Mouse (Mus musculus): ENCODE data around the gene Zfp523. TPM values are rescaled to one million over a fixed set of nuclear protein-coding genes. Genes with fewer than 3 reads are reported as not detected.
A peak's percentile ranks its signal among the peaks of the same experiment; 100 is the strongest.

Gene Zfp523
- polyA plus RNA-seq, 1 experiment from 2014 or later = 41.8 TPM

DNA sequence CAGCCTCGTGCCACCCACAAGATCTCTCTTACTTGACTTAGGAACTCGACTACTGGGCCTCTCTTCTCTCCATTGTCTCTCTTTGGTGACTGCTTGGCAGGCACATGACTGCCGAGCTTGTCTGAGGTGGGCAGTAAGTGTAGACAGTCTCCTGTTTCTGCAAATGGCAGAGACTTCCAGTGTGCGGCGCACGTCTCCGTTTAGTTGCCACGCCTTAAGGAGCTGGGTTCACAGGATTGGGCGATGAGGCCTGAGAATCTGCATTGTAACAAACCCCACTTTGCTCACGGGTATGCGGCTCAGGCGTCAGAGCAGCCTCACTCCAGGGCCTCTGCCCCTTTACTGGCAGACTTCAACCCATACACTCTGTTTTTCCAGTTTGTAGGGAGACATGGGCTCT, 26.5 kb upstream of the Zfp523 start:
- H3K4me2 ChIP-seq (ENCODE audit: low read length) = no peak overlapping the region
- peaks cover 16% of the 10 kb centered on the region for H3K36me3 ChIP-seq (ENCODE audit: control insufficient read depth, insufficient read depth, low read length)
- ATAC-seq (ENCODE audit: low FRiP score, low TSS enrichment) = no peak
- 62% methylated on average over 12 of the region's 12 CpGs for WGBS
- peaks cover 23% of the 10 kb centered on the region for H3K4me1 ChIP-seq (ENCODE audit: control insufficient read depth, insufficient read depth, low read length)
- H3K9ac ChIP-seq (replicated peaks; ENCODE audit: low read length) = no peak overlapping the region
- H3K27ac ChIP-seq (replicated peaks; ENCODE audit: low read depth, low read length) = no peak overlapping the region
- H3K9me3 ChIP-seq (ENCODE audit: control insufficient read depth, low read length) = no peaks in the 10 kb centered on the region
- H3K4me3 ChIP-seq (replicated peaks; ENCODE audit: low read depth, low read length) = no peak overlapping the region
- H3K27me3 ChIP-seq (ENCODE audit: control insufficient read depth, insufficient read depth, low read length) = no peaks in the 10 kb centered on the region
- no peak for DNase-seq

DNA sequence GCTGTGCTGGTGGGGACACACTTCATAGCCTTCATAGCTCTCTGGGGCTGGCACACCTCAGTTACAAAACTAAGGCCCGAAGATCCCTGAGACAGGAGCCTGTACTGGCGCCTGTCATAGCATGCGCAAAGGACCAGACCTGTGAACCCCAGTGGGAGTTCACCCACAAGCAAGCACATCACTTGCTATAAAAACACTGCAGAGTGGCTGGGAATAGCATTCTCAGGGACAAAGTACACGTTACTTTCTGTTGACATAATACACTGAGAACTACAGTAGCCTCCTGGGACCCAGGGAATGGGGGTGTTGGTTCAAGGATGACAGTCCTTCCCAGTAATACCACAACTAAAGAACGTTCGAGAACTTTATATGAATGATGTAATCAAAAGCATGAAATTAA, 23.8 kb upstream of the Zfp523 start:
- ATAC-seq (ENCODE audit: low FRiP score, low TSS enrichment) (no peak), DNase-seq (no peak)
- Histone ChIP-seq H3K4me2 (ENCODE audit: low read length) (no peak overlapping the region), H3K9ac (replicated peaks; ENCODE audit: low read length) (no peak overlapping the region), H3K4me1 (ENCODE audit: control insufficient read depth, insufficient read depth, low read length) (peaks cover 5% of the 10 kb centered on the region; the same call in 1 of the 2 replicates), H3K9me3 (ENCODE audit: control insufficient read depth, low read length) (no peaks in the 10 kb centered on the region), H3K4me3 (replicated peaks; ENCODE audit: low read depth, low read length) (no peak overlapping the region), H3K27ac (replicated peaks; ENCODE audit: low read depth, low read length) (no peak overlapping the region), H3K36me3 (ENCODE audit: control insufficient read depth, insufficient read depth, low read length) (peaks cover 38% of the 10 kb centered on the region), H3K27me3 (ENCODE audit: control insufficient read depth, insufficient read depth, low read length) (no peaks in the 10 kb centered on the region)
- WGBS = 89% methylated on average over 6 of the region's 6 CpGs

DNA sequence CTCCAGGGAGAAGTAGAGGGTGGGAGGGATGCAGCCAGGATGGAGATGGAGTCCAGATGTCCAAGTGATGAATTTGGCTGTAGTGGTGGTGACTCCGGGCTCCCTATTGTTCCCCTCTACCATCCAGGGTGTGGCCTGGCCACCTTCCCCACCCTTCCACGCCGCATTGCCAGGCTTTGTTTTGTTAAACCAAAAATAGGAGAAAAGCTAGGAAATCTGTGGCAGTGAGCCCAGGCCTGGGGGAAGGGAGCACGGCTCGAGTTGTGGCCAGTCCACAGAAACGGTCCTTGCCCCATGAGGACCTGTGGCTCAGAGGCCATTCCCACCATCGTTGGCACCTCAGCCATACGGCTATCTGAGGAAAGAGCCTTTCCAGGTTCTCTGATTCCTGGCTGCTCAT, 22.0 kb upstream of the Zfp523 start:
- ATAC-seq (ENCODE audit: low FRiP score, low TSS enrichment) = no peak
- H3K27ac ChIP-seq (replicated peaks; ENCODE audit: low read depth, low read length) = no peak overlapping the region
- 93% methylated on average over 8 of the region's 8 CpGs for WGBS
- H3K27me3 ChIP-seq (ENCODE audit: control insufficient read depth, insufficient read depth, low read length) = no peaks in the 10 kb centered on the region
- H3K4me3 ChIP-seq (replicated peaks; ENCODE audit: low read depth, low read length) = no peak overlapping the region
- H3K9me3 ChIP-seq (ENCODE audit: control insufficient read depth, low read length) = no peaks in the 10 kb centered on the region
- DNase-seq = no peak
- peaks cover 45% of the 10 kb centered on the region for H3K36me3 ChIP-seq (ENCODE audit: control insufficient read depth, insufficient read depth, low read length)
- no peak overlapping the region for H3K4me2 ChIP-seq (ENCODE audit: low read length)
- H3K9ac ChIP-seq (replicated peaks; ENCODE audit: low read length) = no peak overlapping the region
- no peaks in the 10 kb centered on the region; the same call in 1 of the 2 replicates for H3K4me1 ChIP-seq (ENCODE audit: control insufficient read depth, insufficient read depth, low read length)

- DNase-seq (no peak), ATAC-seq (ENCODE audit: low FRiP score, low TSS enrichment) (no peak)
- 42% methylated on average over 10 of the region's 10 CpGs for WGBS
- Histone ChIP-seq H3K27me3 (ENCODE audit: control insufficient read depth, insufficient read depth, low read length) (no peaks in the 10 kb centered on the region), H3K9ac (replicated peaks; ENCODE audit: low read length) (no peak overlapping the region), H3K4me2 (ENCODE audit: low read length) (no peak overlapping the region), H3K4me1 (ENCODE audit: control insufficient read depth, insufficient read depth, low read length) (no peaks in the 10 kb centered on the region), H3K4me3 (replicated peaks; ENCODE audit: low read depth, low read length) (no peak overlapping the region), H3K27ac (replicated peaks; ENCODE audit: low read depth, low read length) (no peak overlapping the region), H3K9me3 (ENCODE audit: control insufficient read depth, low read length) (no peaks in the 10 kb centered on the region), H3K36me3 (ENCODE audit: control insufficient read depth, insufficient read depth, low read length) (peaks cover 60% of the 10 kb centered on the region)
Observed at GRCm38 (mm10) chr17:28160361-28160760, 16.6 kb upstream of the Zfp523 start.

GRCm38 (mm10) chr17:28161310-28161881, 15.5 kb upstream of the Zfp523 start:
- H3K36me3 ChIP-seq (ENCODE audit: control insufficient read depth, insufficient read depth, low read length) = peaks cover 59% of the 10 kb centered on the region
- 33% methylated on average over 11 of the region's 11 CpGs for WGBS

GRCm38 (mm10) chr17:28163666-28164065, 13.3 kb upstream of the Zfp523 start:
- Histone ChIP-seq H3K27me3 (ENCODE audit: control insufficient read depth, insufficient read depth, low read length) (no peaks in the 10 kb centered on the region), H3K9me3 (ENCODE audit: control insufficient read depth, low read length) (no peaks in the 10 kb centered on the region), H3K4me2 (ENCODE audit: low read length) (no peak overlapping the region), H3K36me3 (ENCODE audit: control insufficient read depth, insufficient read depth, low read length) (peaks cover 69% of the 10 kb centered on the region), H3K9ac (replicated peaks; ENCODE audit: low read length) (no peak overlapping the region), H3K4me1 (ENCODE audit: control insufficient read depth, insufficient read depth, low read length) (no peaks in the 10 kb centered on the region), H3K27ac (replicated peaks; ENCODE audit: low read depth, low read length) (no peak overlapping the region), H3K4me3 (replicated peaks; ENCODE audit: low read depth, low read length) (no peak overlapping the region)
- WGBS = 10% methylated on average over 6 of the region's 6 CpGs
- peak; percentile 86 for DNase-seq
- 0 out of 2 replicates have a peak, but pooled peaks have one; percentile 34 for ATAC-seq (ENCODE audit: low FRiP score, low TSS enrichment)

More at GRCm38 (mm10) chr17:28161310-28161881, 15.5 kb upstream of the Zfp523 start:
- H3K9ac ChIP-seq (replicated peaks; ENCODE audit: low read length) = no peak overlapping the region
- no peaks in the 10 kb centered on the region for H3K4me1 ChIP-seq (ENCODE audit: control insufficient read depth, insufficient read depth, low read length)
- H3K9me3 ChIP-seq (ENCODE audit: control insufficient read depth, low read length) = no peaks in the 10 kb centered on the region
- H3K4me2 ChIP-seq (ENCODE audit: low read length) = no peak overlapping the region
- no peak for ATAC-seq (ENCODE audit: low FRiP score, low TSS enrichment)
- no peaks in the 10 kb centered on the region for H3K27me3 ChIP-seq (ENCODE audit: control insufficient read depth, insufficient read depth, low read length)
- no peak overlapping the region for H3K4me3 ChIP-seq (replicated peaks; ENCODE audit: low read depth, low read length)
- no peak for DNase-seq
- H3K27ac ChIP-seq (replicated peaks; ENCODE audit: low read depth, low read length) = no peak overlapping the region

- Histone ChIP-seq H3K27ac (replicated peaks; ENCODE audit: low read depth, low read length) (no peak overlapping the region), H3K4me2 (ENCODE audit: low read length) (no peak overlapping the region), H3K36me3 (ENCODE audit: control insufficient read depth, insufficient read depth, low read length) (peaks cover 54% of the 10 kb centered on the region), H3K4me1 (ENCODE audit: control insufficient read depth, insufficient read depth, low read length) (no peaks in the 10 kb centered on the region), H3K9me3 (ENCODE audit: control insufficient read depth, low read length) (no peaks in the 10 kb centered on the region), H3K27me3 (ENCODE audit: control insufficient read depth, insufficient read depth, low read length) (no peaks in the 10 kb centered on the region), H3K9ac (replicated peaks; ENCODE audit: low read length) (no peak overlapping the region), H3K4me3 (replicated peaks; ENCODE audit: low read depth, low read length) (no peak overlapping the region)
- ATAC-seq (ENCODE audit: low FRiP score, low TSS enrichment) (no peak), DNase-seq (no peak)
- 96% methylated on average over 6 of the region's 6 CpGs for WGBS
Observed at GRCm38 (mm10) chr17:28170460-28171305, 6.2 kb upstream of the Zfp523 start.

DNA sequence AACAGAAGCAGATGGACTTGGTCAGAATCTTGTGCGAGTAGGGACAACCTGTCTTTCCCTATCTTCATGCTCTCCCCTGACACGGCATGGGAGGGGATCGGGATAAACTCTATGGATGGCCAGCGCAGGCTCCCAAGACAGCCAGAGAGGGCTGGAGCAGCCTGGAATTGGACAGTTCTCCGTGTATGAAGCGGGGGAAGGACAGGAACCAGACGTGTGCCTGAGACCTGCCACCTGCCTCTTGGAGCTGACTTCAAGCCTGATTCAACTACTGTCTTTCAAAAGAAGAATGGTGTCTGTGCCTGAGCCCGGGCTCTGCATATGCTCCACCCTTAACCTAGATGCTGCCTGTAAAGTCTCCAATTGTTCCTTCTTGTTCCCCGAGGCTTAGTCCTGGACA, 4.2 kb upstream of the Zfp523 start:
- DNase-seq (no peak), ATAC-seq (ENCODE audit: low FRiP score, low TSS enrichment) (no peak)
- Histone ChIP-seq H3K9ac (replicated peaks; ENCODE audit: low read length) (no peak overlapping the region), H3K36me3 (ENCODE audit: control insufficient read depth, insufficient read depth, low read length) (peaks cover 35% of the 10 kb centered on the region), H3K27me3 (ENCODE audit: control insufficient read depth, insufficient read depth, low read length) (no peaks in the 10 kb centered on the region), H3K4me3 (replicated peaks; ENCODE audit: low read depth, low read length) (no peak overlapping the region), H3K4me1 (ENCODE audit: control insufficient read depth, insufficient read depth, low read length) (peaks cover 2% of the 10 kb centered on the region; the same call in 1 of the 2 replicates), H3K27ac (replicated peaks; ENCODE audit: low read depth, low read length) (no peak overlapping the region), H3K4me2 (ENCODE audit: low read length) (no peak overlapping the region), H3K9me3 (ENCODE audit: control insufficient read depth, low read length) (no peaks in the 10 kb centered on the region)
- WGBS = 72% methylated on average over 9 of the region's 9 CpGs
